Mouse (Mus musculus) erythroblast, embryonic 14.5 days (primary cell): Measurements from ENCODE around the gene Tex22. TPM values are rescaled to one million over a fixed set of nuclear protein-coding genes. Genes with fewer than 3 reads are reported as not detected.

ENCODE experiments used
- H3K27me3 ChIP-seq: 2 replicates; pipeline ENCODE4 v1.6.1; 2012; ENCODE audit warnings: inconsistent platforms; ENCODE audit not compliant: control insufficient read depth
- H3K36me3 ChIP-seq: 2 replicates; pipeline ENCODE4 v1.6.1; 2012; ENCODE audit warnings: mild to moderate bottlenecking, inconsistent platforms; ENCODE audit not compliant: control insufficient read depth
- H3K4me1 ChIP-seq: 2 replicates; pipeline ENCODE4 v1.6.1; 2012; ENCODE audit warnings: inconsistent platforms; ENCODE audit not compliant: control insufficient read depth
- H3K4me3 ChIP-seq: replicated peaks from 2 replicates; pipeline ENCODE3; 2012; ENCODE audit warnings: moderate library complexity, mild to moderate bottlenecking, inconsistent platforms
- H3K9me3 ChIP-seq: 2 replicates; pipeline ENCODE4 v1.6.1; 2012; ENCODE audit warnings: low read length, inconsistent platforms, mixed read lengths; ENCODE audit not compliant: control insufficient read depth
- GATA1 ChIP-seq: IDR thresholded peaks from 2 replicates; pipeline ENCODE4 v1.6.1; 2012; ENCODE audit warnings: low read length, inconsistent platforms, mixed read lengths
- TAL1 ChIP-seq: IDR thresholded peaks from 3 replicates; pipeline ENCODE4 v1.6.1; 2012; ENCODE audit warnings: low read length, inconsistent platforms, mixed read lengths
- polyA plus RNA-seq: library from polyadenylated mRNA; stranded (reverse); fragments of >175 nt; gene quantifications from 2 replicates; pipeline ENCODE4 v1.2.3, GENCODE M21; 2012

Tex22 gene
- polyA plus RNA-seq, 1 experiment = not detected

DNA sequence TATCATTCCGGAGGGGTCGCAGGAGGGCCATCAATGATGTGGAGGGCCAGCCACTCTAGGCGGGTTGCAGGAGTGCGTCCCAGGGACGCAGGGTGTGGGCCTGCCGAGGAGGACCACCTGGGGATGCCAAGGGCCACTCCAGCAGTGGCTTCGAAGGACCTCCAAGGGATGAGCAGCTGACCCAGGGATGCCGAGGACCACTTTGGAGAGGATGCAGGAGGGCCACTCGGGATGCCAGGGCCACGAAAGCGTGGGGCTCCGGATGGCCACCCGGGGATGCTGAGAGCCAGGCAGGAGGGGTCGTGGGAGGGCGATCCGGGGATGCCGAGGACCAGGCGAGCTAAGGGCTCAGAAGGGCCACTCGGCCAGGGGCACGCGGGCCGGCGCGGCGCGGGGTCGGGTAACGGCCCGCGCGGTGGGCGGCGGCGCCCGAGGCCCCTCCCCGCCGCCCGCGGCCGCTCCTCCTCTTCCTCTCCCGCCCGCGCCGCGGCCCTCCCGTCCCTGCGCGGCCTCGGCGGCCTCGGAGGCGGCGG is 23.5 kb downstream of the Tex22 start, which contains the start of gene Mta1:
Gene Mta1 (plus strand): TSS at position 530 of the 533 bp plus-strand sequence.
- H3K36me3 ChIP-seq = peaks cover 26% of the 10 kb centered on the region
- H3K27me3 ChIP-seq = peaks cover 11% of the 10 kb centered on the region
- no peak for TF ChIP-seq GATA1
- no peak for TF ChIP-seq TAL1
- H3K4me3 ChIP-seq = peak within 1 kb of the TSS; percentile 86
- peaks cover 48% of the 10 kb centered on the region for H3K4me1 ChIP-seq
- no peaks in the 10 kb centered on the region for H3K9me3 ChIP-seq

DNA sequence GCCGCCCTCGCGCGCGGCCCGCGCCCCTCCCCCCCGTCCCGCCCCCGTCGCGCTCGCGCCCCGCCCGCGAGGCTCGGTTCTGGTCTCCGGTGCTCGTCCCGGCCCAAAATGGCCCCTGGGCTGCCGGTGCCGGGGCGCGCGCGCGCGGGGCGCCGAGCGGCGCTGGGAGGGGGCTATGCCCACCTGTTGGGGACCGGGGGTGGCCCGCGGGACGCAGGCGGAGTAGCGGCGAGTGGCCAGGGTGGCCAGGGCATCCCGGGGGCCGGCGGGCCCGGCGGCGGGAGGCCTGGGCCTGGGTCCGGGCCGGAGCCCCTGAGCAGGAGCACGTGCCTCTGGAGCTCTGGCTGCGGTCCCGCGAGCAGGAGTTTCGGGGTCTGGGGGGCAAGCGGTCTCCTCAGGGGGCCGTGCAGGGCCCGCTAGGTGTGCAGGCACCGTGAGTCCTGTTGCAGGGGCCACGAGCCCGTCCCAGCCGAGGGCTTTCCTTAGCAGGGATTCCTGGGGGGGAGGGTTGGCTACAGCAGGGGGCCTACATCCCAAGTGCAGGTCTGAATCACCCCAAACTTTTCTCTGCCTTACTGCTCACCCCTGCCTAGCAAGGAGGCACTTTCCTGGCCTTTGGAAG is 24.3 kb downstream of the Tex22 start:
- TF ChIP-seq GATA1 = no peak
- TF ChIP-seq TAL1 = no peak
- Histone ChIP-seq H3K36me3 (peaks cover 32% of the 10 kb centered on the region), H3K27me3 (peaks cover 11% of the 10 kb centered on the region), H3K4me3 (peak overlapping the region; percentile 86), H3K4me1 (peaks cover 56% of the 10 kb centered on the region), H3K9me3 (no peaks in the 10 kb centered on the region)

DNA sequence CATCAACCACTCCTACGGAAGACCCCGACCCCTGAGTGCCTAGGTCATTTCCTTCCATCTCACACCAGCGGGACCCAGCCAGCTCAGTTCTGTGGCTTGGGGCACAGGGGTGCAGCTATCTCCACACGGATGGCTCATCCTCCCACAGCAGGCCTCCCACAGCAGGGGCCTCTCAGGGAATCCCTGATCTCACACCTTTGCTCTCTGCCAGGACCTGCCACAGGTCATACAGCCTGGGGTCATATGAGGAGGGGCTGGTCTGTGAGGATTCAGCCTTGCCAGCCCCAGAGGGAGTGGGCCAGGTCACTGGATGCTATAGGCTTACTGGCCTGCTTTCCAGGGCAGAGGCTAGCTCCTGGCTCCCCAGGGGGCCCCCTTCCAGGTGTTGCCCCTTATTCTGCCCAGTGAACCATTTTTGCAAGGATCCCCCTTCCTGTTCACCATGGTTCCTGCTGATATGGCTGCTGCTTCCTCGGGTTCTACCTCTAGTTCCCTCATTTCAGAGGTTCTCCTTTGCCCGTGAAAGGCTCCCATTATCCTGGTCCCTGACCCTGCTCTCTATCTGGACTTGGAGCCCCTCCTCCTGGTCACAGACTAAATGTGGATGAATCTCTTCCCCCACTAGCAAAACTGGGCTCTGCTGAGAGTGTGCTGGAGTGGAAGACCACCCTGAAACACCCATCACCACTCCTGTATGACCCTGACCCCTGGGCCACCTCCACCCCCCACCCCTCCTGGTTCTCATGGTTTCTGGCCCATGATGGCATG is 25.4 kb downstream of the Tex22 start:
- Histone ChIP-seq H3K27me3 (peaks cover 11% of the 10 kb centered on the region), H3K4me3 (peak overlapping the region; percentile 86), H3K4me1 (peaks cover 66% of the 10 kb centered on the region), H3K9me3 (no peaks in the 10 kb centered on the region), H3K36me3 (peaks cover 41% of the 10 kb centered on the region)
- TF ChIP-seq GATA1 (no peak), TAL1 (no peak)

DNA sequence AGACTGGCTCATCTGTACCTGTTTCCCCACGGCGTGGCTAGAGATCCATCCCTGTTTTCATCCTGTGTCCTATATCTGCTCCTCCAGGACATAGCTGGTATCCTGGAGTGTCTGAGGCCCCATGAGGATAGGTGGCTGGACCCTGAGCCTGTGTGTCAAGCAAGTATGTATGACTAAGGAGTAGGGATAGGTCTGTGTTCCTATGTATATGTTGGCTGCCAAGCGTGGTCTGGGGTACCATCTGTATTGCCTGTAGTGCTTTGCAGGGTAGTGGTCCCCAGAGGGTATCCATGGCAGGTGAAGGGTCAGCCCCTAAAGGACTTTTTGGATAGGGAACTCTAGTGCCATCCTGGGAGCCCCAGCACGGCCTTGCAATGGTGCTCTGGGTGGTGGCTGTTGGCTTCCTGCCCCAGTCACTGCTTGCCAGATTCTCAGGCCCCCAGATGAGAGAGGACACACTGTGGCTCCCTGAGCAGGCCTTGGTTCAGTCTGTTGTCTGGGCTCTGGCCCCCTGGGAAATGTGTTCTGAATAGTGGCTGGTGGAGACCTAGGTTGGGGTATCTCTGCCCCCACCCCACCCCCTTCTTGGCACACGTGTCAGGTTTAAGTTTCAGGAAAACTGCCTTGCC is 26.3 kb downstream of the Tex22 start:
- Histone ChIP-seq H3K36me3 (peaks cover 45% of the 10 kb centered on the region), H3K4me3 (no peak overlapping the region), H3K4me1 (peaks cover 74% of the 10 kb centered on the region), H3K27me3 (peaks cover 6% of the 10 kb centered on the region), H3K9me3 (no peaks in the 10 kb centered on the region; the same call in 1 of the 2 replicates)
- TF ChIP-seq GATA1 = no peak
- TF ChIP-seq TAL1 = no peak

DNA sequence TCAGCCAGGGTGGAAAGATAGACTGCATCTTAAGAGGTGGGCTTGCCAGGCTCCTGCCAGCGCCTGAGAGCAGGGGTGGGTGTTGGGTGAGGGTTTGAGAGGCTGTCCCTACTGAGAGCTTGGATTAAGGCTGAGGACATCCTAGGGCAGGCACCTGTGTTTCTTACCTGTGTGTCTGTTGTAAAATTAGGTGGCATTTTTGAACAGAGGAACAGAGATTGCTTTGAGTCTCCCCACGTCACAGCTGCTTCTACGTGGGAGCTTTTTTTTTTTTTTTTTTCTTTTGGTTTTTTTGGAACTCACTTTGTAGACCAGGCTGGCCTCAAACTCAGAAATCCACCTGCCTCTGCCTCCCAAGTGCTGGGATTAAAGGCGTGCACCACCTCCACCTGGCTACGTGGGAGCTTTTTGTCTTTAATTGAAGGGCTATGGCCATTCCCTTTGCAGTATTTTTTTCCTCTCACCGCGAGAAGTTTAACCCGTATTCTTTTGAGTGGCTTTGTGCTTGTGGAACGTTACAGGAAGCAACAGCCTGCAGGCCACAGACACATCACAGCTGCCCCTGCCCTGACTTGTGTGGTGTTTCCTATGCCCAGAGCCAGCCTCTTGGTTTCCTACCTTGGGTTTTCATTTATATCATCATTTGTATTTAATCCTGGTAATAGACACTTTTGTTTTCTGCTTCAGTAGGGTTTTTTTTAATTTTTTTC is 27.1 kb downstream of the Tex22 start:
- Histone ChIP-seq H3K27me3 (peaks cover 6% of the 10 kb centered on the region), H3K4me1 (peaks cover 83% of the 10 kb centered on the region), H3K36me3 (peaks cover 53% of the 10 kb centered on the region), H3K9me3 (peaks cover 3% of the 10 kb centered on the region; the same call in 1 of the 2 replicates), H3K4me3 (no peak overlapping the region)
- no peak for TF ChIP-seq TAL1
- no peak for TF ChIP-seq GATA1

DNA sequence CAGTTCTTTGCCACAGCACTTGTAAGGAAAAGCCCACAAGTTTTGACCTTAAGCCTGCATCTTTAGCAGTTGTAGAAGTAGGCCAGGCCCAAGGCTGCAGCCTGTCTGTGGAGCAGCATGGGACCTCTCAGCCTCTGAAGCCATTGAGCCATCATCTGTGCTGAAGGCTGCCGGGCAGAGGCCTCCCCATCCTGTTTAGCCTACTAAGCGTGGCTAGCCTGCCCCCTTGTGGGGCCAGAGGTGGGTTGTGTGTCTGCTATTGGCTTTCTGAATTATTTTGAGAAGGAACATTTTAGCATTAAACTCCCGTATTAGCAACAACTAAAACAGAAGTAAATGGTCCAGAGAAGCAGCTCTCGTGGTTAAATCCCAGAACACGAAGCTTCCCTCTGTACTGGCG is 28.2 kb downstream of the Tex22 start:
- Histone ChIP-seq H3K9me3 (peaks cover 3% of the 10 kb centered on the region; the same call in 1 of the 2 replicates), H3K27me3 (peaks cover 3% of the 10 kb centered on the region; the same call in 1 of the 2 replicates), H3K36me3 (peaks cover 59% of the 10 kb centered on the region), H3K4me1 (peaks cover 88% of the 10 kb centered on the region), H3K4me3 (no peak overlapping the region)
- TF ChIP-seq GATA1 = no peak
- no peak for TF ChIP-seq TAL1

DNA sequence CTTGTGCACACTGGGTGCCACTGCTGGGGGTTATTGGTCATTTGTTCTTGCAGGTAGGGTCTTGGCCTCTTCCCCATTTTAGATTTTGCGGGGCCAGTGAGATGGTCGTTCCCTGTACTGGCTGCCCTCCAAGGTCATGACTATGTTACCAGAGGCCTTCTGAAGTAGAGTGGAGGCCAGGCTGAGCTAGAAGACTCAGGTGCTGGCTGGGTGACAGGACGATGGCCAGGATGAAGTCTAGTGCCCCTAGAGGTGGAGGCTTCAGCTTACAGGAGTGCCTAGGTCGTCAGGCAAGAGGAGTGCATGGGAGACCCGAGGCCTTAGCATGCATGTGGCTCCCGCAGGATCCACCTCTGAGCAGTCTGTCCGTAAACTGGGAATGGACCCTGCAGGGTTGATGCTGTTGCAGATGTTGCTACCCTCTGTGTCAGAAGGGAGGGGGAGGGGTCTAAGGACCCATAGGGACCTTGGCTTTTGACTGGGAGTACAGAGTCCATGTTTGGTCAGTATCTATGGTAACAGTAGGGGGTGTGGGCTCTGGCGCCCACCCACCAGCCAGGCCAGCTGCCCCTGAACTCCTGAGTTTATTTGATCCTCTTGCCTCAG is 29.6 kb downstream of the Tex22 start:
- TF ChIP-seq GATA1 = no peak
- no peak for TF ChIP-seq TAL1

DNA sequence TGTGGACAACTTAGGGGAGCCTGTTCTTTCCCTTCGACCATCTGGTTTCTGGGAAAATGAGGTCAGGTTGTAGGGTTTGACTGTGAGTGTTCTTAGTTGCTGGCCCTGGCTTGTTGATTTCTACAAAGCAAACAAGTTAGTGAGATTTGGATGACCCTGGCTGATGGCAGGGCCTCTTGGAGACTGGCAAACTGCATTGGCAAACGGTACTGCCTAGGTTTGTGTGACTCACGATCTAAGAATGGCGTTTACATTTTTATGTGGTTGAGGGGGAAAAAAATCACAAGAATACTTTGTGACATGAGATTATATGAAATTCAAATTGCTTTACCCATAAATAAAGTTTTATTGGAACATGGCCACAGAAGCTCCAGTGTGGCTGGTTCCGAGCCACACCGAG is 32.1 kb downstream of the Tex22 start:
- H3K36me3 ChIP-seq = peaks cover 59% of the 10 kb centered on the region
- no peak for TF ChIP-seq GATA1
- no peak for TF ChIP-seq TAL1
- no peaks in the 10 kb centered on the region for H3K27me3 ChIP-seq
- H3K4me3 ChIP-seq = no peak overlapping the region
- peaks cover 87% of the 10 kb centered on the region for H3K4me1 ChIP-seq
- H3K9me3 ChIP-seq = peaks cover 3% of the 10 kb centered on the region; the same call in 1 of the 2 replicates

More for the DNA sequence above, 29.6 kb downstream of the Tex22 start:
- Histone ChIP-seq H3K4me3 (no peak overlapping the region), H3K36me3 (peaks cover 66% of the 10 kb centered on the region), H3K9me3 (peaks cover 3% of the 10 kb centered on the region; the same call in 1 of the 2 replicates), H3K4me1 (peaks cover 92% of the 10 kb centered on the region), H3K27me3 (no peaks in the 10 kb centered on the region)
